Mouse (Mus musculus): ENCODE results near the gene Nfatc2.

GRCm38 (mm10) chr2:168571241-168571640 is 30.2 kb downstream of the Nfatc2 start:
- TF ChIP-seq CTCF (IDR thresholded peaks at IDR 0.05; ENCODE audit: borderline replicate concordance, control insufficient read depth, extremely low read depth, insufficient read depth, low read length, poor library complexity) (no peak), POLR2A (IDR thresholded peaks at IDR 0.05; ENCODE audit: control insufficient read depth, extremely low read depth, insufficient read depth, low read length, poor library complexity) (no peak)
